Mouse (Mus musculus) regulatory T cell (primary cell): ENCODE results near the gene Snrnp70.
"Not testable (repeated sequence)": the region's sequence is repeated elsewhere in the genome, so short reads cannot be mapped to it uniquely, and the experiment has no call there.

ENCODE experiments used
- in situ Hi-C: fragments of 300-600 bp; cut with MboI, MseI; formaldehyde crosslinking; loops from one replicate; pipeline ENCODE4 v1.15.1; 2025; ENCODE audit warnings: high pct_unique_total_duplicates

Snrnp70 gene

DNA sequence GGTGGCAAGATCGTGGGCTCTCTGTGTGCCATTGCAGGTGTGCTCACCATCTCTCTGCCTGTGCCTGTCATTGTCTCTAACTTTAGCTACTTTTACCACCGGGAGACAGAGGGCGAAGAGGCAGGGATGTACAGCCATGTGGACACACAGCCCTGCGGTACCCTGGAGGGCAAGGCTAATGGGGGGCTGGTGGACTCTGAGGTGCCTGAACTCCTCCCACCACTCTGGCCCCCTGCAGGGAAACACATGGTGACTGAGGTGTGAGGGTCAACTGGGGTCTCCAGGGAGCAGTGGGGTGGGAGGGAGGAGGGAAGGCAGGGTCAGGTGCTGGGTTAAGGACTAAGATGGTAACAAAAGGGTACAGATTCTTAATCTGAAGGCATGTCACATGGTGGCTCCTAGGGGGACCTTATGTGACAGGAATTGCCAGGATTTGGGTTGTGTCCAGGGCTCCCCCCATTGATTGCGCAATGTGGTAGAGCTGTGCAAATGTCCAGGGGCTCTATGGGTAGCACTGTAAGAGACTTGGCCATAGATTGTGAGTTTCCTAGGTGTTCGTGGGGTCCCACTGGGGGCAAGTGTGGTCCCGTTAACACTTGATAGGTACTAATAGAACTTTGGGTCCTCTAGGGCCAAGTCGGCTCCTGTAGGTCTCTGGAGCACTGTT is 14.1 kb upstream of the Snrnp70 start:
- in situ Hi-C loops, result no loop called here

DNA sequence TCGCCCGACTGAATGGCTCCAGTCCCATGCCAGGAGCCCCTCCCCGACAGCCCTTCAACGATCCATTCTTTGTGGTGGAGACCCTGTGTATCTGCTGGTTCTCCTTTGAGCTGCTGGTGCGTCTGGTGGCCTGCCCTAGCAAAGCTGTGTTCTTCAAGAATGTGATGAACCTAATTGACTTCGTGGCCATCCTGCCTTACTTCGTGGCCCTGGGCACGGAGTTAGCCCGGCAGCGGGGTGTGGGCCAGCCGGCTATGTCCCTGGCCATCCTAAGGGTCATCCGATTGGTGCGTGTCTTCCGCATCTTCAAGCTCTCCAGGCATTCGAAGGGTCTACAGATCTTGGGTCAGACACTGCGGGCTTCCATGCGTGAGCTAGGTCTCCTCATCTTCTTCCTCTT is 13.4 kb upstream of the Snrnp70 start:
- in situ Hi-C loops, result no loop called here

DNA sequence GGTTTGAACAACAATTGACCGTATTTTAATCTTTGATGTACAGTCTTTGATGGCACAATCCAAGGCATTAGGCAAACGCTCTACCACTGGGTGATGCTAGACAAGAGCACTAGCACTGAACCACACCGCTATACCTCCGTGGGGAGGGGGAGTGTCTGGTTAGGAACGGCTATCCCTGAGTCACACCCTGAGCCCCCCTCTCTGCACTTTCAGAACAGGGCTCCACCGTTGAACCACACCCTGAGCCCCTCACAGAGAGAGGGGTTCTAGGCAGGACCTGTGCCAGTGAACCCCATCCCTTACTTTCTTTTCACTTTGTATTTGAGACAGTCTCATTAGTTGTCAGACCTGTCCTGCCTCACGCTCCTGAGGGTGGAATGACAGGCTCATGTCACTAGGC is 12.8 kb upstream of the Snrnp70 start:
- in situ Hi-C loops, result no loop called here

DNA sequence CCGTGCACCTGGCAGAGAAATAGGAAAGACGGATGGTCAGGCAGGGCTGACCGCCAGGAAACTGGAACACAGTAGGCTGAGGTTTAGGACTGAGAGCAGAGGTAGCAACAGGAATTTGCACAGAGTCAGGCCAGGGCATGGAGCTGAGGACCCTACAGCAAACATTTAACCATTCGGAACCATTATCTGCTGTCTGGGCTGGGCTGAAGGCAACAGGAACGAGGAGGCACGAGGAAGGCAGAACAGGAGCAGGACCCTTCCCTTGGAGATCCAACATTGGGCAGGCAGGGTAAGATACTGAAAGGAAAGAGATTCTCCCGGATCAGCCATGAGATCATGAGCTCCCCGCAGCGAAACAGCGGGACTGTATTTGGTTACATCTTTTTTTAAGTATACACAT is 12.3 kb upstream of the Snrnp70 start:
- in situ Hi-C loops, result no loop called here

DNA sequence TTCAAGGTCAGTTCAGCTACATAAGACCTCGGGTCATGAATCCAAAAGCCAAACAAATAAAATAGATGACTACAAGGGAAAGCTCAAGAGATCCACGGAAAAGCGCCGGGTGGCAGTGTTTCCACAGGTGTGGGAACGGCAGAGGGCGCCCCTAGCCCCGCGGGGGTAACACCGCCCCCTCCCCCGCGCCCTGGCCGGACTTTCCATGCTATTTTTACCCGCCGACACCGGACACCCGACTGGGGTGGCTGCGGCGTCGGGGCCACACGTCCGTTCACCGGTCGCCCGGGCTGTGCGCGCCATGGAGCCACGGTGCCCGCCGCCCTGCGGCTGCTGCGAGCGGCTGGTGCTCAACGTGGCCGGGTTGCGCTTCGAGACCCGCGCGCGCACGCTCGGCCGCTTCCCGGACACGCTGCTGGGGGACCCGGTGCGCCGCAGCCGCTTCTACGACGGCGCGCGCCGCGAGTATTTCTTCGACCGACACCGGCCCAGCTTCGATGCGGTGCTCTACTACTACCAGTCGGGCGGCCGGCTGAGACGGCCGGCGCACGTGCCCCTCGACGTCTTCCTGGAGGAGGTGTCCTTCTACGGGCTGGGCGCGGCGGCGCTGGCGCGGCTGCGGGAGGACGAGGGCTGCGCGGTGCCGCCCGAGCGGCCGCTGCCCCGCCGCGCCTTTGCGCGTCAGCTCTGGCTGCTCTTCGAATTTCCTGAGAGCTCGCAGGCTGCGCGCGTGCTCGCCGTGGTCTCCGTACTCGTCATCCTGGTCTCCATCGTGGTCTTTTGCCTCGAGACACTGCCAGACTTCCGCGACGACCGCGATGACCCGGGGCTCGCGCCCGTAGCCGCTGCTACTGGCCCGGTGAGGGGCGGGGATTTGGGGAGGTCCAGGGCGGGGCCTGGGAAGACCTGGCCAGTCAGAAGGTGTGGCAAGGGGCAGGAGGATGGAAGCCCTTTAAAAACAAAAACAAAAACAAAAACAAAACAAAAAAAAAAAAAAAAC is 10.9 kb upstream of the Snrnp70 start:
- in situ Hi-C loops, result no loop called here

DNA sequence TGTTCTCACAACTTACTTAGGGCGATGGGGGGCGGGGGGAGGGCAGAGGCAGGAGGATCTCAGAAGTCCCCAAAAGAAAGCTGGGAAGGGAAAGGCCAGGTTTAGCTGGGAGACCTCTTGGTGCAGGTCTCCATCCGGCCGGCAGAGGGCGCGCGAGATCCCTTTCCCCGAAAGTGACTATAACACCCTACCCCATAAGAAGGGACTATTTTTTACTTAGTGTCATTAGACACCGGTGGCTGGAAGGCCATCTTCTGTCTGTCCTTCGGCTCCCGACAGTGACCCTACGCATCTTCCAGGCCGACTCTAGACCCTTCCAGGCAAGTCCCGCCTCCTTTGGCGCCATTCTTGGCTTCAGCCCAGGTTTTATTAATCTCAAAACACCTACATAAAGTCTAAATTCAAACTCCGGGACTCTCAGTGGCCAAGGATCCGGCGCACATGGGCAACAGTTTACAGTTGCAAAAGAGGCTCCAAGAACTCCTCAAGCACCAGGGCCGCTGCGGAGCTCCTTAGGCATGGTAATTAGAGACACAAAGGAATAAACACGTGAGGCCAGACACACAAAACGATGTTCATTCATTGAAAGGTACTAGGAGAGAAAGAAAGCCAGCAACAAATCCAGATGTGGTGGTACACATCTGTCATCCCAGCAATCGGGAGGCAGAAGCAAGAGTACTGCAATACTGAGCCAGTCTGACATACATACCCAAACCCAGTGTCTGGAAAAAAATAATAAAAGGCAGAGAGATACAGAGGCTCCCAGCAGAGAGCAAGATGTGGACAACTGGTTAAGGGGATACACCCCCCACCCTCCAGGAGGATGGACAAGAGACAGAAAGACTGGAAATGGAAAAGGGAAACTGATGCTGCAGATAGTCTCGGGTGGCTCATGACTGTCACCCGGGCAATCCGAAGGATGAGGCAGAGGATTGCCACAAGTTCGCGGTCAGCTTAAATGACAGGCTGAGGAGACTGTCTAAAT is 9.8 kb upstream of the Snrnp70 start, which contains the start of gene Kcna7:
TSS of gene Kcna7 (plus strand) at position 563 of the 985 bp plus-strand sequence.
- in situ Hi-C loops, result no loop called here

DNA sequence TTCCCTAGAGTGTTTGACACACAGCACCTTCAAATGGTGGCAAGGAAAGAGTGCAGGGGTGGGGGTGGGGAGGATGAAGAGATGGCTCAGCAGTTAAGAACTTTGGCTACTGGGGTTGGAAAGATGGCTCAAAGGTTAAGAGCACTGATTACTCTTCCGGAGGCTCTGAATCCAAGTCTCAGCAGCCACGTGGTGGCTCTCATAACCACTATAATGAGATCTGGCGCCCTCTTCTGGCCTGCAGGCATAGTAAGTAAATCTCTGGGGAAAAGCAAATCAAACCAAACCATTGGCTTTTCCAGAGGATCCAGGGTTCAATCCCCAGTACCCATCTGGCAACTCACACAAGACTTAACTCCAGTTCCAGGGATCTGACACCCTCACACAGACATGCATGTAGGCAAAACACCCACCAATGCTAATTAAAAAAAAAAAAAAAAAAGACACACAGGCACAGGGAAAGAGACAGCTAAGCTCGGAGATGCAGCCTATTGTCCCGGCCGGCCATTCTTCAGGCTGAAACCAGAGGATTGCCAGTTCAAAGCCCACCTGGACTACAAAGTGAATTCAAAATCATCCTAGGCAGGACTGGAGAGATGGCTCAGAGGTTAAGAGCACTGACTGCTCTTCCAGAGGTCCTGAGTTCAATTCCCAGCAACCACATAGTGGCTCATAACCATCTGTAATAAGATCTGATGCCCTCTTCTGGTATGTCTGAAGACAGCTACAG is 8.2 kb upstream of the Snrnp70 start:
- in situ Hi-C loops, result loop anchor here (5.0 kb wide), 1 partner anchor 101 kb away; no protein-coding TSS in a partner anchor

DNA sequence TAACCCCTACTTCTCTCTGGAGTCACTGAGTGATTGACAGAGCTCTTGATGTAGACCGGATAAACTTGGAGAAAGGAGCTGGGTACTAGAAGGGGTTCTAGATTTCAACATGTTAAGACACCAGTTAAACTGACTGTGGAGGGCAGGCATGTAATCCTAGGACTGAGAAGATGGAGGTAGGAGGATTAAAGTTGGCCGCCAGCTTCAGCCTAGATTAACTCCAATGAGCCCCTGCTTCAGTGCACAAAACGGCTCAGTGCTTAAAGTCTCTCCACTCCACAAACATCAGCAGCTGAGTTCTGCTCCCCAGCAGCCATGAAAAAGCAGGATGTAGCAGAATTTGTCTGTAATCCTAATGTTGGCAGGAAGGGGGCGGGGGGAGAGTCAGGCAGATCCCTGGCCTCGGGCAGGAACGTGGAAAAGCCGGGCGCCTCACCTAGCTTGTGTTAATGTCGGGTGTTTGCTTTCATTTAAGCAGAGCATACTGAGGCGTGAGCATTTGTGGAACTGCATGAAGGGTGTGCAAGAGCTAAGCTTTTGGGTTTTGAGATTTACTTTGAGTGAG is 6.1 kb upstream of the Snrnp70 start:
- in situ Hi-C loops, result loop anchor here (5.0 kb wide), 1 partner anchor 99 kb away; no protein-coding TSS in a partner anchor

DNA sequence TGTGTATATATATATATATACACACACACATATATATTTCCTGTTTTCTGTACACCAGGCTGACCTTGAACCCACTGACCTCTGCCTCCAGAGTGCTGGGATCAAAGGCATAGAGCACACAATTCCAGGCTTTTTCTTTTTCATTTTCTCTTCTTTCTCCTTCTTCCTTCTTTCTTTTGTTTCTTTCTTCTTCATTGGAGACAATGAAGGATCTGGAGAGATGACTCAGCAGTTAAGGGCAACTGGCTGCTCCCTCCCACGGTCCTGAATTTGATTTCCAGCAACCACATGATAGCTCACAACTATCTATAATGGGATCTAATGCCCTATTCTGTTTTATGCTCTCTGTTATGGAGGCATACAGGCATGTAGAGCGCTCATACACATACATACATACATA is 1.2 kb upstream of the Snrnp70 start:
- in situ Hi-C loops, result no loop called here

DNA sequence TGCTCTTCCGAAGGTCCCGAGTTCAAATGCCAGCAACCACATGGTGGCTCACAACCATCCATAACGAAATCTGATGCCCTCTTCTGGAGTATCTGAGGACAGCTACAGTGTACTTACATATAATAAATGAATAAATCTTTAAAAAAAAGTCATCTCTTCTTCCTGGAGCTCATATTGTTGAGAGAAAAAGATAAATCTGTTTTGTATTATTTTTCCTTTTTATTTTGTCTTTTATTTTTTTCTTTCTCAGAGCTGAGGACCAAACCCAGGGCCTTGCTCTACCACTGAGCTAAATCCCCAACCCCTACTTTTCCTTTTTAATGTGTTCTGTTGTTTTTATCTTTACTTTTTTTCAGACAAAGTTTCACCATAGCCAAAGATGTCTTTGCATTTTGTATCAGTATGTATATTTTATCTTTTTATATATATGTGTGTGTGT is 814 bp upstream of the Snrnp70 start:
- in situ Hi-C loops, result not testable (repeated sequence)

DNA sequence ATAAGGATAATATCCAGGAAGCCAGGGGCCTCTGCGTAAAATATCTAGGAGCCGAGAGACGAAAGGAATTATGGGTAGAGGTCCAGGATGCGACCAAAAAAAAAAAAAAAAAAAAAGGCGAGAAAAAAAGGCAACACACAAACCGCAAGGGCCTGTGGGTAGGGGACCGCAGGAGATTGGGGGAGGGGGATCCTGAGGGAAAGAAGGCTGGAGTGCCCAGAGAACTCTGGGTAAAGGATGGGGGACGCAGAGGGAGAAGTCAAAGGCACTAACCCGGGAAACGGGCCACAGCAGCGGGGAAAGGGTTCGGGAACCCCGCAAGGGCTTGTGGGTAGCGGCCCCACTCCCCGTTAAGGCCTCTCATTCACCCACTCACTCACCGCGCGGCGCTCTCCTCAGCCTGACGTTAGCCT is 407 bp downstream of the Snrnp70 start:
- in situ Hi-C loops, result no loop called here

DNA sequence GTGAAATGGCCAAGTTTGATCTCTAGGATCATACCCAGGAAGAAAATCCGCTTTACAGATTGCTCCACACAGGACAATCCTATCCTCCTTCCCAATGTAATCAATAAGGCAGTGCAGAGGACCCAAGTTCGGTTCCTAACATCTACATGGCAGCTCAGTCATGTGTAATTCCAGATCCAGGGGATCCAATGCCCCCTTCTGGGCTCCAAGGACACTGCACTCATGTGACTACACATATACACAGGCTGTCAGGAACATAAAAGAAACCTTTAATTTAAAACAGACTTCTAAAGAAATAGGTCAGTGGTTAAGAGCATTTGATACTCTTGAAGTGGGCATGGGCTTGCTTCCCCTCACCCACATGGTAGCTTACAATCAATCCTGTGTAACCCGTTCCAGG is 9.5 kb downstream of the Snrnp70 start:
- in situ Hi-C loops, result no loop called here

DNA sequence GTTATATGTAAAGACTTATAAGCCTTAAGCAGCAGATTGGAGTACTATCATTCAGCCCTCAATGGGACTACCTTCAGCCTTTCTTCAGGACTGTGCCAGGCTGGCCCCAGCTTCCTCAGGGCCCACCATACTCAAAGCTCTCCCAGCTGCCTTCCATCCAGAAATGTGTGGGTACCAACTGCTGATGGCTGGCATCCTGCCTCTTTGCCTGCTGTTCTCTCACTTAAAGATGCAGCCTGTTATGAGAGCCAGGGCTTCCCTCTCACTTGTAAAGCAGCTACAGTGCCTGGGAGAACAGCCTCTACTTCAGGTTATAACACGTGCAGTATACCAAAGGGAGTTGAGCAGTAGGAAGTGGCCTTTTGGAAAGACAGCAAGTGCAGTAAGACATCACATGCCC is 19.5 kb downstream of the Snrnp70 start:
- in situ Hi-C loops, result no loop called here

DNA sequence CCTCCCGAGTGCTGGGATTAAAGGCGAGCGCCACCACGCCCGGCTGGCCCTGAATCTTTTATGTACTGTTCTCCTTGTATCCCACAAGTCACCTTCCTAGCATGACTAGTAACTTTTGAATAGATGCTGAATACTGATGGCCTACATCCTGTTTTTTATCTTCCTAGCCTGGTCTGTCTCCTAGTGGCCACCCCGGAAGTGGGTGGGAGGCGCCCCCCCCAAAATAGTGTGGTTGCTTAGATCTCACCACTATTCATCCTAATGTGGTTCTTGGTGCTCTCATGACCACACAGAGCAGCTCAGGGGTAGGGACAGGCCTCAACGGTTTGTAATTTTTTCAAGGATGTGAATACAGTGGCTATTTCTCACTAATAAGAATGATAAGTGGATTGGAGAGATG is 20.9 kb downstream of the Snrnp70 start:
- in situ Hi-C loops, result no loop called here

DNA sequence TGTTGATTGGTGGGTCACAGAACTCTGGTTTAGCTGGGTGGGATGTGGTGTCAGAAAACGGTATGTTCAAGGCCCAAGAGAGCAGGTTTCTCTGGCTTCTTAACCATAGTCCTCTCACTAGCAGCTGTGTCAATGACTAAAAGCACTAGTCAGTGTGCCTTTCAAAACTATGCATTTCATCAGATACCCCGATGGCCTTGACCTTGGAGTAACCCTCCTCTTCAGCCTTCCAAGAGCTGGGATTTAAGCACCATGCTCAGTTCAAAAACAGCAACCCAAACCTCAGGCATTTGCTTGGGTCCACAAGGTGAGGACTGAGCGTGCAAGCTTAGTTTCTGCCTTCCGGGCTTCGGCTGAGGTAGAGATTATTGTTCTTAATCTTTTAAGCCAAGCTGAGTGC is 23.2 kb downstream of the Snrnp70 start:
- in situ Hi-C loops, result no loop called here

DNA sequence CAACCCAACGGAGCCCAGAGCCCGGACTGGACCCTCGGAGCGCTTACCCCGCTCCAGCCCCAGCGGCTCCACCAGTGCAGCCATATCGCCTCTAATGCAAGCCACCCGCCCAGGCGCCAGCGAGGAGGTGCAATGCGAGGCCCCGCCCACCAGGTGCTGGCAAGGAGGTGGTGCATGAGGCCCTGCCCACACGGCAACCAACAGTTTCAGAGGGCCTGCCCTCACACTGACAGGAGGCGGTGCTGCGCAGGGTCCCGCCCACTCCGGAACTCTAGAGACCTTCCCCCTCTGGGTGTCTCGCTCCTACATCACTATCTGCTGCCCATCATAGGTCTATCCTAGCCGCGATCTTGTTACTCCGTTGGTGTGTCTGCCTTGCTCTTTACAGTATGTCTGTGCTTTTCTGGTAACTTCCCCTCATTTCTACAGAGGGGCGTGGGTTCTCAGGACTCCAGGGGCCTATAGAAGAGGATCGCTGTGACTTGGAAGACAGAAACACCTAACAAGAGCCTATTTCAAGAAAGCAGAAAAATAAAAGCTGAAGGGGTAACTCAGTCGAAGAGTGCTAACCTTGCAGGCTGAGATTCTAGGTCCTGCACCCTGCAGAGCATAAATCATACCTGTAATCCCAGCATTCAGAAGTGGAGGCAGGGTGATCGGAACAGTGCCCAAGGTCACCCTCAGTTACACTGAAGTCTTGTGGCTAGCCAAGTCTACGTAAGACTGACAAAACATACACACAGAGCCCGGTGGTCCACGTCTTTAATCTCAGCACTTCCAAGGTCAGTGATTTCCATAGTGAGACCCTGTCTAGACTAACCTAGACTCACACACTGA is 24.8 kb downstream of the Snrnp70 start, which contains the start of gene Lin7b:
TSS of gene Lin7b (minus strand) at position 109 of the 837 bp plus-strand sequence.
- in situ Hi-C loops, result no loop called here

DNA sequence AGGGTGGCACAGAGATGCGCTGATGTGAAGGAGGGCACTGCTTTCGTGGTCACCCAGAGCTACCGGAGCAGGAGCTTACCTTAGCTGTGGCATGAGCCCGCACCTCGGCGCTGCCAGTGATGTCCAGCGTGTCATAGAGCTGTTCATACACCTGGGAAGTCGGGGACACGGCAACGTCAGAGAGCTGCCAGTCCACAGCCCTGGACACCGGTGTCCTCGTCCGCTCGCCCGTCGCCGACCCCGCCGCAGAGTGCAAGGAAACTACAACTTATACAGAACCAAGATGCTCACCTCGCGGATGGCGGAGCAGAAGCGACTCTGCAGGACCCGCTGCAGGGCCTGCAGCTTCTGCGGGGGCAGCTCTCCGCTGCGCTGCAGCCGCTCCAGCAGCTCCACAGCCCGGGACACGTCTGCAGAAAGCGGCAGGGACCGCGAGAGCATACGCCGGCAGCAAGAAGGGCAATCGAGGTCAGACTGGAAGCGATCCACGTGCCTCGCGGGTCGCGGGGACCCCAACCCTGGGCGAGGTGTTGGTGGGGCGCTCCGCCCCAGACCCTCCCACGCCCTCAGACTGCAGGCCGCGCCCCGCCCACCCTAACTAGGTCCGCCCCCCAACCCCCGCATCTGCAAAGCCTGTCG is 25.6 kb downstream of the Snrnp70 start:
- in situ Hi-C loops, result no loop called here

DNA sequence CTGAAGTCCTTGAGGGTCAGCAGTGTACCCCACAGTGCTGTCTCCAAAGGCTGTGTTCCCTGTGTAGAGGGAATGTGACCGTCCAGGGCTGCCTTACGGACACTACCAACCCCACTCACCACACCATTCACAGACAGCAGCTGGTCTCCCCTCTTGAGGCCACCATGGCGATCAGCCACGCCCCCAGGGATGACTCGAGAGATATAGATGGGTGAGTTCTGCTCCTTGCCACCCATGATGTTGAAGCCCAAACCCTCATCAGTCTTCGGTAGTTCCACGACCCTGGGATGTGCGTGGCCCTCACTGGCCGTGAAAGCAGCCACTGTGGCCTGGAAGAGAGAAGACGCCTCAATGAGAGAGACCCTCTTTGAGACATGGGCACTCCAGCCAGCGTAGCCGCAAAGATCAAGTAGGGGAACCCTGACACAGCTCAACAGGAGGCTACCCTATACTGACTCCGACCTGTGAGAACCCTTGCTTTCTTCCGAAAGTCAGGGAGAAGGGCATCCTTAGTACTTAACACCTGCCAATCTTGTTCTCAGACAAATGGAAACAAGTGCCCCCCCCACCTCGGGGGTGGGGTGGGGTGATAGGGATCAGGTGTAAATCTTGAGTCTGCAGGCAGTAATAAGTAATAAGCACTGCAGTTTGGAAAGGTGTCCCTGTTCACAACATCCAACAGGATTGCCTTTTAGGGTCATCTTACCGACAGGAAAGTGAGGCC is 26.4 kb downstream of the Snrnp70 start:
- in situ Hi-C loops, result no loop called here
